In the genomic region with DNA sequence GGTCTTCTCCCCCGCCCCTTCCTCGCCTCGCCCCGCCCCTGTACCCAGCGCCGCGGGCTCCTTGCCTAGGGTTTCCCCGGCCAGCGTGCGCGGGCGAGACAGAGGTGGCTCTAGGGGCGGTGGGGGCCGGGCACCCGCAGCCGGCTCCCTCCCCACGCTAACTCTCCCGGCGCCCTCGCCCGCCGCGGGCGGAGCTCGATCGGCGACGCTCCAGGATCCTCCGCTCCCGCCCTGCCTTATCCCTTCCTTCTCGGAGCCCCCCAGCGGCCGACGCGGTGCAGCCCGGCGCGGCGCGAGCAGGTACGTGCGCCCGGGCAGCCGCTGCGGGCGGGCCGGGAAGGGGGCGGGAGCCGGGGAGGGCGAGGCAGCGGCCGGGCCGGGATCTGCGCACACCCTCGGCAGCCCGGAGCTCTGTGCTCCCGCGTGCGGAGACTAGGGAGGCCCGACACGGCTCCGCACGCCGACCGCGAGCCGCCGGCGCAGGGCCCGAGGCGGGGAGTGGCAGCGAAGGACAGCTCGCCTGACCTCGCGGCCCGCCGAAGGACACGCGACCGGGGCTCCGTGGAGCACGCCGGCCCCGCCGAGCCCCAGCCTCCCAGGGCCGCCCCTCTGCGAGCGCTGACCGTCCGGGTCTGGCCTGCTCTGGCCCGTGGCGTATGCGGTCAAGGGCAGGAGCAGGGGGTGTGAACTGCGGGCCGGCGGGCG, we compare ENCODE assay signal across 9 mouse cellular contexts. TPM values are rescaled to one million over a fixed set of nuclear protein-coding genes. Genes with fewer than 3 reads are reported as not detected.
DNase-seq lines count a peak whose midpoint lies in the region; ATAC-seq and TF ChIP-seq lines count a peak whose summit lies in the region.
"Had no signal": no experiment of that assay in that cellular context is flagged by ENCODE, and none has a peak within 500 bp of the region (broad histone marks: within the 10 kb centered on the region; RNA-seq: fewer than 3 reads in every experiment).

No protein-coding gene starts in this region.

- no peaks in the 10 kb centered on the region for H3K36me3 ChIP-seq in spleen, adult 2 months (ENCODE audit: control insufficient read depth, insufficient read depth, low read length)
- no peaks in the 10 kb centered on the region for H3K36me3 ChIP-seq in heart, embryonic 10.5 days
- no peaks in the 10 kb centered on the region for H3K36me3 ChIP-seq in liver, embryonic 12.5 days
- H3K36me3 ChIP-seq in neural tube, embryonic 12.5 days = peaks cover 10% of the 10 kb centered on the region

- H3K9me3 ChIP-seq in heart, embryonic 10.5 days = no peaks in the 10 kb centered on the region
- H3K9me3 ChIP-seq in liver, embryonic 12.5 days (replicated peaks) = no peaks in the 10 kb centered on the region
- H3K9me3 ChIP-seq in neural tube, embryonic 12.5 days = no peaks in the 10 kb centered on the region

- 1% methylated on average over 96 of the region's 97 CpGs for WGBS in spleen, adult 2 months
- WGBS in heart, embryonic 10.5 days = under 1% methylated on average over 88 of the region's 97 CpGs
- WGBS in liver, embryonic 12.5 days (ENCODE audit: insufficient replicate concordance) = 1% methylated on average over 82 of the region's 97 CpGs
- WGBS in neural tube, embryonic 12.5 days = under 1% methylated on average over 97 of the region's 97 CpGs

- H3K27me3 ChIP-seq in spleen, adult 2 months (ENCODE audit: control insufficient read depth, insufficient read depth, low read length) = peaks cover 12% of the 10 kb centered on the region
- H3K27me3 ChIP-seq in heart, embryonic 10.5 days (ENCODE audit: insufficient read depth, poor library complexity, severe bottlenecking) = peaks cover 78% of the 10 kb centered on the region
- H3K27me3 ChIP-seq in liver, embryonic 12.5 days (replicated peaks) = peaks cover 75% of the 10 kb centered on the region
- peaks cover 31% of the 10 kb centered on the region for H3K27me3 ChIP-seq in neural tube, embryonic 12.5 days (replicated peaks)

- DNase-seq in spleen, adult 2 months (ENCODE audit: low read depth in 1 of 2, low spot score in 2 of 2) = peak in 1 of 2 experiments; percentile 4
- DNase-seq in spleen, adult 12 weeks (ENCODE audit: low spot score) = no peak
- peak; percentile 69 for DNase-seq in embryo, embryonic 10 days (ENCODE audit: low spot score)
- no peak for DNase-seq in heart, embryonic 10.5 days (ENCODE audit: low spot score)
- peak; percentile 16 to 17 for DNase-seq in kidney, adult 8-10 months
- DNase-seq in urinary bladder, postnatal 36 days (ENCODE audit: low spot score in 2 of 2) = peak; percentile 8 to 28

- TF ChIP-seq CTCF in spleen, adult 2 months (IDR thresholded peaks at IDR 0.05; ENCODE audit: extremely low read depth, insufficient read depth, insufficient read length, insufficient replicate concordance) = no peak

- ATAC-seq in liver, embryonic 12.5 days = peak; percentile 50
- ATAC-seq in neural tube, embryonic 12.5 days (ENCODE audit: low FRiP score, low read depth) = peak; percentile 91

- no peak overlapping the region for H3K27ac ChIP-seq in spleen, adult 2 months (ENCODE audit: insufficient read depth, low read length)
- peak overlapping the region; percentile 87 for H3K27ac ChIP-seq in heart, embryonic 10.5 days
- H3K27ac ChIP-seq in liver, embryonic 12.5 days = no peak overlapping the region
- no peak overlapping the region for H3K27ac ChIP-seq in neural tube, embryonic 12.5 days
- H3K27ac ChIP-seq: macrophage had no signal

- peak overlapping the region; percentile 57 for H3K9ac ChIP-seq in liver, embryonic 12.5 days
- H3K9ac ChIP-seq in neural tube, embryonic 12.5 days = peak overlapping the region; percentile 94

- H3K4me1 ChIP-seq in spleen, adult 2 months (ENCODE audit: control insufficient read depth, insufficient read depth, insufficient read length) = peaks cover 5% of the 10 kb centered on the region
- peaks cover 13% of the 10 kb centered on the region for H3K4me1 ChIP-seq in heart, embryonic 10.5 days
- peaks cover 11% of the 10 kb centered on the region; the same call in 1 of the 2 replicates for H3K4me1 ChIP-seq in liver, embryonic 12.5 days
- peaks cover 12% of the 10 kb centered on the region for H3K4me1 ChIP-seq in neural tube, embryonic 12.5 days

- no peak for TF ChIP-seq POLR2A in spleen, adult 2 months (IDR thresholded peaks at IDR 0.05; ENCODE audit: low read depth, low read length)

- peak overlapping the region; percentile 73 for H3K4me2 ChIP-seq in liver, embryonic 12.5 days
- H3K4me2 ChIP-seq in neural tube, embryonic 12.5 days (replicated peaks) = peak overlapping the region; percentile 99

- H3K4me3 ChIP-seq in spleen, adult 2 months (ENCODE audit: extremely low read depth, insufficient read depth, insufficient read length) = peak overlapping the region; percentile 35; the same call in 1 of the 2 replicates
- H3K4me3 ChIP-seq in heart, embryonic 10.5 days = peak overlapping the region; percentile 76
- H3K4me3 ChIP-seq in liver, embryonic 12.5 days = peak overlapping the region; percentile 54
- H3K4me3 ChIP-seq in neural tube, embryonic 12.5 days = peak overlapping the region; percentile 76

RNA-seq across cellular contexts. Expression of a gene that starts 0.5 kb away (rescaled TPM):
- 0.06 and 0.11 TPM in 2 replicates for polyA plus RNA-seq in spleen, adult 2 months (2012; rRNA removed)
- polyA plus RNA-seq in heart, embryonic 10.5 days (2016; fragmentation: Nextera tagmentation; extraction: Ambion mirVana) = 1.2 and 2.1 TPM in 2 replicates
- 0.11 and 0.30 TPM in 2 replicates for polyA plus RNA-seq in liver, embryonic 12.5 days (2016; fragmentation: Nextera tagmentation; extraction: Ambion mirVana)
- 12.6 and 14.2 TPM in 2 replicates for polyA plus RNA-seq in neural tube, embryonic 12.5 days (2016; fragmentation: Nextera tagmentation; extraction: Ambion mirVana)
- polyA plus RNA-seq: macrophage had no signal

RNA-seq across cellular contexts. Expression of a gene that starts 34.0 kb away (rescaled TPM):
- not detected in 2 replicates for polyA plus RNA-seq in spleen, adult 2 months (2012; rRNA removed)
- polyA plus RNA-seq in heart, embryonic 10.5 days (2016; fragmentation: Nextera tagmentation; extraction: Ambion mirVana) = not detected in 2 replicates
- not detected in 2 replicates for polyA plus RNA-seq in liver, embryonic 12.5 days (2016; fragmentation: Nextera tagmentation; extraction: Ambion mirVana)
- polyA plus RNA-seq in neural tube, embryonic 12.5 days (2016; fragmentation: Nextera tagmentation; extraction: Ambion mirVana) = 0.11 TPM in 1 of 2 replicates, not detected in the other
- polyA plus RNA-seq: macrophage had no signal

RNA-seq across cellular contexts. Expression of a gene that starts 41.7 kb away (rescaled TPM):
- 39.5 and 43.2 TPM in 2 replicates for polyA plus RNA-seq in spleen, adult 2 months (2012; rRNA removed)
- 37.2 and 43.1 TPM in 2 replicates for polyA plus RNA-seq in heart, embryonic 10.5 days (2016; fragmentation: Nextera tagmentation; extraction: Ambion mirVana)
- 47.3 and 54.6 TPM in 2 replicates for polyA plus RNA-seq in liver, embryonic 12.5 days (2016; fragmentation: Nextera tagmentation; extraction: Ambion mirVana)
- polyA plus RNA-seq in neural tube, embryonic 12.5 days (2016; fragmentation: Nextera tagmentation; extraction: Ambion mirVana) = 45.2 and 49.7 TPM in 2 replicates

Comparison
In these comparisons a context has a peak if more than half of its experiments do, and no peak if none do; other contexts are left out.
1. DNase-seq: peak in embryo, embryonic 10 days (single experiment), kidney, adult 8-10 months (2 of 2) and urinary bladder, postnatal 36 days (2 of 2); none in spleen, adult 12 weeks (single experiment) and heart, embryonic 10.5 days (single experiment).
2. Peak in every context shown above with its lines, with median percentiles within 50 percentile points of each other: H3K4me3 ChIP-seq.